Mouse (Mus musculus) stomach, postnatal 0 days (tissue): ENCODE measurements around the gene Mgll. TPM values are rescaled to one million over a fixed set of nuclear protein-coding genes. Genes with fewer than 3 reads are reported as not detected.

ENCODE experiments used
- ATAC-seq: fragments of 200-750 bp; cut with Nextera tagmentation; 2 replicates; pipeline ENCODE4 v1.8.0; 2017; ENCODE audit not compliant: low FRiP score, low TSS enrichment
- DNase-seq: peaks from one replicate; pipeline ENCODE4 v3.0.0-alpha.2; 2016; ENCODE audit warnings: low spot score
- H3K27ac ChIP-seq: fragments of 300-500 bp; sonication (generic); replicated peaks from 2 replicates; pipeline ENCODE4 v1.5.1; 2014; ENCODE audit warnings: mild to moderate bottlenecking, control low read depth
- H3K27me3 ChIP-seq: fragments of 300-500 bp; sonication (generic); 2 replicates; pipeline ENCODE4 v1.6.1; 2014; ENCODE audit warnings: low read length; ENCODE audit not compliant: control insufficient read depth, insufficient read depth
- H3K36me3 ChIP-seq: fragments of 300-500 bp; sonication (generic); 2 replicates; pipeline ENCODE4 v1.6.1; 2014; ENCODE audit warnings: low read length, mixed read lengths; ENCODE audit not compliant: control insufficient read depth, insufficient read depth
- H3K4me1 ChIP-seq: fragments of 300-500 bp; sonication (generic); replicated peaks from 2 replicates; pipeline ENCODE4 v1.6.1; 2014; ENCODE audit warnings: antibody characterized with exemption; ENCODE audit not compliant: control insufficient read depth, insufficient read depth
- H3K4me2 ChIP-seq: fragments of 300-500 bp; sonication (generic); replicated peaks from 2 replicates; pipeline ENCODE4 v1.6.1; 2014; ENCODE audit warnings: low read depth, mild to moderate bottlenecking, control low read depth, moderate library complexity
- H3K4me3 ChIP-seq: fragments of 300-500 bp; sonication (generic); 2 replicates; pipeline ENCODE4 v1.5.1; 2014; ENCODE audit warnings: low read depth, low read length, control low read depth
- H3K9ac ChIP-seq: fragments of 300-500 bp; sonication (generic); 2 replicates; pipeline ENCODE4 v1.6.1; 2014; ENCODE audit warnings: mild to moderate bottlenecking, low read length, control low read depth, mixed read lengths
- H3K9me3 ChIP-seq: fragments of 300-500 bp; sonication (generic); 2 replicates; pipeline ENCODE4 v1.6.1; 2016; ENCODE audit warnings: low read length; ENCODE audit not compliant: control insufficient read depth
- CTCF ChIP-seq: IDR thresholded peaks from 2 replicates; pipeline ENCODE4 v1.5.1; 2016; ENCODE audit warnings: antibody characterized with exemption, low read depth, mild to moderate bottlenecking, moderate library complexity
- EP300 ChIP-seq: optimal IDR thresholded peaks from 2 replicates; pipeline ENCODE3; 2016; ENCODE audit warnings: antibody characterized with exemption
- WGBS: fragments of 180-500 bp; shearing (Covaris S2); extraction: QIAGEN DNeasy Blood & Tissue Kit; methylation state at CpG from one replicate; pipeline ENCODE4 v1.1.7; 2014; 5-methylcytosine and 5-hydroxymethylcytosine counted together
- polyA plus RNA-seq: library from polyadenylated mRNA; unstranded; fragments of >200 nt; fragmentation: Nextera tagmentation; extraction: Ambion mirVana; gene quantifications from 2 replicates; pipeline ENCODE4 v1.2.1, GENCODE M21; 2015

Mgll gene
- polyA plus RNA-seq, 1 experiment from 2014 or later: 117 TPM

DNA sequence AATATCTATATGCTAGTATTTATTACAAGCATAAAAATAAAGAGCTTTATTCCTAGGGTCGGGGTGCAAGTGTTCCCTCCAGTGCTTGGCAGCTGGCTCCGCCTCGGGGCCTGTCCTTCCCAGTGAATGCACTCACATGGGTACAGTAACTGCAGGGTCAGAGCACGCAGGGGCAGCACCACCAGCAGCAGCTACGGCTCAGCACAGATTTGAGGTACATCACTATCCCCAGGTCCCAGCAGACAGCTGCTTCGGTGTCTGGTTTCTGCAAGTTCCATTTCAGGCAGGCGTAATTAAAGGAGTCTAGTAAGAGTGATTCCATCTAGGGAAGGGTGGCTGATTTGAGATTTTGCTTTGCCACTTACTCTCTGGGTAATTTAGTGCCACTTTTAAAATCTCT is 134.1 kb downstream of the Mgll start:
- DNase-seq (no peak), ATAC-seq (no peak)
- no peak overlapping the region for H3K27ac ChIP-seq
- no peak overlapping the region for H3K4me2 ChIP-seq
- no peaks in the 10 kb centered on the region for H3K4me1 ChIP-seq
- TF ChIP-seq EP300: no peak
- TF ChIP-seq CTCF: no peak
- 75% methylated on average over 7 of the region's 7 CpGs for WGBS
- no peaks in the 10 kb centered on the region for H3K36me3 ChIP-seq
- no peak overlapping the region for H3K9ac ChIP-seq
- no peaks in the 10 kb centered on the region for H3K9me3 ChIP-seq
- no peaks in the 10 kb centered on the region for H3K27me3 ChIP-seq
- H3K4me3 ChIP-seq: no peak overlapping the region

DNA sequence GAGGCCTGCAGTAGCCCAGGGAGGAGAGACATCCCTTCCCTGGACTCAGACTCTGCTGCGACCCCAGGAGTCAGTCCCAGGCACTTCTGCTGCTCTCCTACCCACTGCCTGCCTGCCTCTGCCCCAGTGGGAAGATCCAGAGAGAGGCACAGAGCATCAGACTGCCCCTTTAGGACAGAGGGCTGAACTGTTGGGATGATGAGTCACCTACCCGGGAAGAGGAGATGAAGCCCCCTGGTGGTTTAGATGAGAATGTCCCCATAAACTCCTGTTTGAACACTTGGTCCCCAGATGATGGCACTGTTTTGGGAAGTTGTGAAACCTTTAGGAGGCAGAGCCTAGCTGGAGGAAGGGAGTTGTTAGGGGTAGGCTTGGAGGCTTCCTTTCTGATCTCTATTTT is 136.7 kb downstream of the Mgll start:
- no peak for DNase-seq
- 15% methylated on average over 2 of the region's 2 CpGs for WGBS

DNA sequence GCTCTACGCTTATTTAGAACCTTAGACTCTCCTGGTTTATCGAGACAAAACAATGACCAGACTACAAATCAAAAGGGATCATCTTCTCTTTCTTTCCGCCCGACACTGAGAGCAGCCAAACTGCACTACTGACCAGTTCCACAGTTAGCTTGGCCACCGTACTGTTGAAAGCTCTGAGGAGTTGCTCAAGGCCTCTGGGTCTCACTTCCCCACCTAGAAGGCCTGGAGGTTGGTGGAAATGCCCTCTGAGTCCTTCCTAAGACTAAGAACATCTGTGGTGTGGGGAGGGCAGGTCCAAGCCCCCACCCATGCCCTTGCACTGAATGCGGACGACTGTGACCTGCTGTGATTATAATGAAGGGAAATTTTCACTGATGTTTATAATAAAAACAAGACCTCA is 141.5 kb downstream of the Mgll start:
- H3K4me2 ChIP-seq: no peak overlapping the region
- DNase-seq (no peak), ATAC-seq (no peak)
- H3K4me1 ChIP-seq: no peaks in the 10 kb centered on the region
- no peak for TF ChIP-seq EP300
- no peak for TF ChIP-seq CTCF
- H3K27me3 ChIP-seq: no peaks in the 10 kb centered on the region
- no peaks in the 10 kb centered on the region for H3K36me3 ChIP-seq
- 78% methylated on average over 7 of the region's 7 CpGs for WGBS
- H3K4me3 ChIP-seq: no peak overlapping the region
- H3K27ac ChIP-seq: no peak overlapping the region
- H3K9ac ChIP-seq: no peak overlapping the region
- no peaks in the 10 kb centered on the region for H3K9me3 ChIP-seq

More for the DNA sequence above, 136.7 kb downstream of the Mgll start:
- no peaks in the 10 kb centered on the region for H3K36me3 ChIP-seq
- H3K9ac ChIP-seq: no peak overlapping the region
- H3K27me3 ChIP-seq: no peaks in the 10 kb centered on the region
- no peak overlapping the region for H3K4me2 ChIP-seq
- no peak overlapping the region for H3K27ac ChIP-seq
- H3K4me3 ChIP-seq: no peak overlapping the region
- H3K4me1 ChIP-seq: no peaks in the 10 kb centered on the region
- ATAC-seq: peak; percentile 75
- no peaks in the 10 kb centered on the region for H3K9me3 ChIP-seq
- no peak for TF ChIP-seq EP300
- TF ChIP-seq CTCF: peak; percentile 92

DNA sequence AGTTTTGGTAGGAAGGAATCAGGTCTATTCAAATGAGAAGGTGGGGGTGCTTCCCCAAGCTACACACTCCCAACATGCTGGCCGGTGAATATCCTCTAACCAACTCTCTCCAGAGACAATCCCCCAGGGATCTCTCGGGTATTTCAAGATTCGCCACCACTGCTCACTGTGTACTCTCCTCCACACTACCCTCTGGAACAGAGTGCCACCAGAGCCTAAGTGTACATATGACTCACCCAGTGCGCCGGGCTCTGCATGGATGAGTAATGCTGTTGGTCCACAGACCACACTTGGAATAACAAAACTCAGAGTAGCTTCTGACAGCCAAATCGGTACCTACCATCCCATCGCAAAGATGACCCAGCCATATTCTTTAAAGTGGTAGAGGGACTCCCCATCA is 145.2 kb downstream of the Mgll start:
- Histone ChIP-seq H3K4me1 (no peaks in the 10 kb centered on the region), H3K36me3 (no peaks in the 10 kb centered on the region), H3K9me3 (no peaks in the 10 kb centered on the region), H3K27ac (no peak overlapping the region), H3K4me3 (no peak overlapping the region), H3K9ac (no peak overlapping the region), H3K4me2 (no peak overlapping the region), H3K27me3 (no peaks in the 10 kb centered on the region)
- peak; percentile 87 for ATAC-seq
- DNase-seq: peak; percentile 52
- TF ChIP-seq EP300 (no peak), CTCF (no peak)
- WGBS: 64% methylated on average over 7 of the region's 7 CpGs

DNA sequence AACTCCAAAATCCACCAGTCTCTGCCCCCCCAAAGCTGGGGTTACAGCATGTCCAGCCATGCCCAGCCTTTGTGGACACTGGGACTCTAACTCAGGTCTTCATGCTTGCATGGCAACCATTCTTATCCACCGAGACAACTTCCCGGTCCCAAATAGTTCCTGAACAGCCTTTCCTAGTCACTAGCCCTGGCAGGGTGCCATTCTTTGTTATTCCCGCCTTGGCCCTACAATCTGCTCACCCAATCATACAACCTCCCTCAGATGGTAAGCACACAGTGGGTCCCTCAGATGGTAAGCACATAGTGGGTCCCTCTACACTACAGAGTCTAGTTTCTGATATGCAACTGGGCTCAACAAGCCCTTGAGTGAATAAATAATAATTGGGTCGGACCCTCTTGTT is 146.4 kb downstream of the Mgll start:
- H3K4me3 ChIP-seq: no peak overlapping the region
- no peak overlapping the region for H3K4me2 ChIP-seq
- no peaks in the 10 kb centered on the region for H3K36me3 ChIP-seq
- DNase-seq (no peak), ATAC-seq (no peak)
- H3K27ac ChIP-seq: no peak overlapping the region
- TF ChIP-seq EP300: no peak
- TF ChIP-seq CTCF: no peak
- H3K9me3 ChIP-seq: no peaks in the 10 kb centered on the region
- H3K9ac ChIP-seq: no peak overlapping the region
- WGBS: 57% methylated on average over 4 of the region's 4 CpGs
- no peaks in the 10 kb centered on the region for H3K4me1 ChIP-seq
- H3K27me3 ChIP-seq: no peaks in the 10 kb centered on the region

DNA sequence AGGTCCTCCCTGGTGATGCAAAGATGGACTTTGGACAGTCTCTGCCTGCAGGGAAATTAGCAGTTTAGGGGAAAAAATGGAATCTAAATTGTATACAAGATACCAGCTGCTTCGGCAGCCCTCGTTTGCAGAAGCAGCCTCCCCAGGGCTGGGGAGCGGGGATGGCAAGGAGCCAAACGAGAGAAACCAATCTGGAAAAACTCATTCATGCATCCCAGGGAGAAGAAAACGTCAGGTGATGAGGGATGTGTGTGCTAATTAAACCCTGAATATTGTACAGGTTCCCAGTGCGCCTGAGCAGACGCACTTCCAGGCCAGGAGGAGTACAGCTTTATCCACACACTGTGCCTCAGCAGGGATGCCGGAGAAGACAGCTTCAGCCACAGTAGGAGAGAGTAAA is 147.3 kb downstream of the Mgll start:
- Histone ChIP-seq H3K9ac (no peak overlapping the region), H3K4me1 (no peaks in the 10 kb centered on the region), H3K36me3 (no peaks in the 10 kb centered on the region), H3K4me2 (no peak overlapping the region), H3K9me3 (no peaks in the 10 kb centered on the region), H3K27ac (no peak overlapping the region), H3K4me3 (no peak overlapping the region), H3K27me3 (no peaks in the 10 kb centered on the region)
- 30% methylated on average over 8 of the region's 8 CpGs for WGBS
- DNase-seq (no peak), ATAC-seq (no peak)
- TF ChIP-seq EP300 (no peak), CTCF (no peak)
